Mouse (Mus musculus) frontal cortex, adult (tissue): ENCODE data around the gene Vapb.
A peak's percentile ranks its signal among the peaks of the same experiment; 100 is the strongest.
"Not testable (repeated sequence)": the region's sequence is repeated elsewhere in the genome, so short reads cannot be mapped to it uniquely, and the experiment has no call there.

ENCODE experiments used
- ATAC-seq: cut with Nextera tagmentation; 2 replicates; pipeline ENCODE4 v1.9.2; 2017; ENCODE audit warnings: mild to moderate bottlenecking, moderate library complexity, mixed read lengths; ENCODE audit not compliant: low TSS enrichment

The Vapb gene

GRCm38 (mm10) chr2:173737222-173737989 lies at the start of gene Vapb:
Gene Vapb (plus strand): TSS chr2:173737511.
- peak; percentile 99 for ATAC-seq

GRCm38 (mm10) chr2:173689835-173690234 lies 47.5 kb upstream of the Vapb start:
- no peak for ATAC-seq

GRCm38 (mm10) chr2:173691748-173692147 lies 45.6 kb upstream of the Vapb start:
- no peak for ATAC-seq

GRCm38 (mm10) chr2:173692693-173693092 lies 44.6 kb upstream of the Vapb start:
- ATAC-seq = no peak

DNA sequence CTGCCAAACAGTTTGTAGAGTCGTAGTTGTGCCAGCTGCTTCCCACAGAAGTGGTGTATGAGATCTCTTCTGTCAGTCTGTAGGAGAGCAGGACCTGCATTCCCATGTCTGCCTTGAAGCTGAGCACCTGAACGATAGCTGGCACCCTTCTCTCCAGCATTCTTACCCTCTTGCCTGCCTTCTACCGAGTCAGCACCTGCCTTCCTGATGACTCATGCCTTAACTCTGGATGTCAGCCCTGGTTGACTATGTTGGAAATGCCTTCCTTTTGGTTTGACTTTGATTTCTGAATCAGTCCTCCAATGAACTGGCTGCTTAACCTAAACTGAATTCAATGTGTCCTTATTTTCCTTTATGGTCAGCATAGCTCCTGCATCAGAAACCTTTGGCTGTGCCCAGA lies 38.5 kb upstream of the Vapb start:
- peak; percentile 55 for ATAC-seq

- peak; percentile 27; the same call in 1 of the 2 replicates for ATAC-seq
These were observed 35.0 kb upstream of the Vapb start for GRCm38 (mm10) chr2:173702096-173702866.

DNA sequence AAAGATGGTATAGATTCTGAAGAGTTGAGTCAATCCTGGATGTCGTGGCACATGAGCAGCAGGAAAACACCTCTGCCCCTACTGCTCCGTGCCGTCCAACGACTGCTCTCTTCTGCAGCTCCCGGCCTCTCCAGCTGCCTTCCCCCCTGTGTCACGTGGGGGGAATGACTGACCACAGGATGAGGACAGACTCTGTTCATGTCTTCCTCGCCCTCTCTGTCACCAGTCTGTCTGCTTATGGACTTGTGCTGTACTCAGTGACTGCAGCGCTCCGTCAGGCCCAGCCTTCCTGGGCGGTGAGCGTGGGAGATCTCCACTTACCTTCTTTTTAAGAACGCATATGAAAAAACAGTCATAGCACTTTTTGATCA lies 34.5 kb upstream of the Vapb start:
- no peak for ATAC-seq

- no peak for ATAC-seq
These were observed 31.3 kb upstream of the Vapb start for GRCm38 (mm10) chr2:173705827-173706551.

GRCm38 (mm10) chr2:173707626-173708025 lies 29.7 kb upstream of the Vapb start:
- not testable (repeated sequence) for ATAC-seq

DNA sequence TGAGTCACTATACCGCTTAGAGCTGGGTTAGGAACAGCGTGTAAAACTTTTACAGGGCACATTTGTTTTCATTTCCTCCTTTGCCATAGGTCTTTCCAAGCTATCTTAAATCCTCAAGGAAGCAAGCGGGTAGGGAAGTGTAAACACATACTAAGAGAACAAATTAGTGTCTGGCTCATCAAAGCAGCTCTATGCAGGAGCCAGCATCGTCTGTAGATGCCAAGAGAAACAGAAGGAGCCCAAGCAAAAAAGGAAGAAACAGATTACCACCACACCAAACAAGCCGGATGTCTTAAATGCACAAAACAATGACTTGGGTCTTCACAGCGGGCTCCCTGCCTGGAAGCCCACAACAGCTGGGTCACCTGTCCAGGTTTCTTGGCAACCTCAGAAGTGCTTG lies 27.1 kb upstream of the Vapb start:
- no peak for ATAC-seq

DNA sequence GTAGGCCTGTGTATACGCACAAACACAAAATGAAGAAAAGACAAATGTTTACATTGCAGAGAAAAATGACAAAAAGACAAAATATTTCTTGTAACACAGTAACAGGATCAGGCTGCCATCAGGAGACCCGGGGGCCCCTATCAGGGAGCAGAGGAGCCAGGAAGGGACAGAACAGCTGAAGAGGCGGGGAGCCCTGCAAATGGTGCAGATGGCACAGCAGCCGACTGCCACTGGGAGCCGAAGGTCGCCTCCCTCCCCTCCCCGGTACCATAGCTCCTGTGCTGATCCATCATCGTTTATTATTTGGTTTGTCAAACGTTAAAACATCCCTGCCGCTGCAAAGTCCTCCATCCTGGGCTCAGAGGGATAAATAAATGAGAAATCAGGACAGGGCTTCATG lies 24.7 kb upstream of the Vapb start:
- ATAC-seq = no peak

- ATAC-seq = no peak
These were observed 24.1 kb upstream of the Vapb start for GRCm38 (mm10) chr2:173713241-173713640.

DNA sequence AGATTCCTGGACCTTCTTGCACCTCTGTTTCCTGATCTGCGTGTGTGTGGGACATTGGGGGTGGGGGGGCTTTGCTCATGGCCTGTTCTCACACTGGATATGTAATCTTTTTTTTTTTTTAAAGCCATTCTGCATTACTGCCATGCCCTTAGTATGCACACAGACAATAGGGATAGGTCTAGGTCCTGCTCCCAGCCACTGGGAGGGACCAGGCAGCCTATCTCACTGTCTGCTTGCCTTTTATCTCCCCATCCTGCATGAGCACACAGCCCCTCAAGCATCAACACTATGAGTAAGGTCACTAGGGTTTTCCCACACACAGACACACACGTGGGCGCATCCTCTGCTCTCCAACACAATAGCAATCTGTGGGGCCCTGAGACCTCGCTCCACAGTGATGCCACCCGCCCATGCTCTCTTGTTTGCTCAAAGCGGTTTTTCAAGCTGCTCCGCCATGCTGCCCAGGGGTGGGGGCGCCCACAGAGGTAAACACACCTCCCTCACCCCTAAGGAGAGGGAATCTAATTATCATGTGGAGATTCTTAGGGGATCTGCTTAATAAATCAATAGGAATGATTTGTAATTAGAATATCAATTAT lies 22.6 kb upstream of the Vapb start:
- no peak for ATAC-seq

- no peak for ATAC-seq
These were observed 20.3 kb upstream of the Vapb start for GRCm38 (mm10) chr2:173716966-173717365.

- ATAC-seq = not testable (repeated sequence)
These were observed 18.2 kb upstream of the Vapb start, which contains the start of gene 1700010B08Rik for GRCm38 (mm10) chr2:173719115-173719514. Gene 1700010B08Rik (plus strand): TSS chr2:173719415.

DNA sequence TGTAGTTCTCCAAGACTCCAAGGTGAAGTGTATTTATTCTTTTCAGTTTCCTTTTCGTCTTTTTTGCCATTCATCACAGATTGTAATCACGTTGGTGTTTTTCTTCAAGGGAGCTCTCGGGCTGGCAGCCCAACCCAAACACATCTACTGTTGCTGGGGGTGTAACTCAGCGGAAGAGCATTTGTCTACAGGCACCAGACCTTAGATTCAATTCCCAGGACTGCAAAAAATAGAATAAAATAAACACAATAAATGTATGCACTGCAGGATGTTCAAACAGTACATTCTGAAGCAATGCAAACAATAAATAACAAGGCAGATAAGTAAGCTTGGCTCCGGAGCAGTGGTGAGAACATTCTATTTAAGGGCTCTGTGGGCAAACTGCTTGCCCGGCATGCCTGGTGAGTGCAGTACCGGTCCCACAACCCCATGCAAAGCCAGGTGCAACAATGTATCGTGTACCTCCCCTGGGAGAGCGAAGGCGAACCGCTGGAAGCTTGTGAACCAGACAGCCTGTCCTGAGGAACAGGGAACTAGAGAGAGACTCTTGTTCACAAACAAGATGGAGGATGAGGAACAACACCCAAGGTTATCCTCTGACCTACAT lies 15.0 kb upstream of the Vapb start:
- ATAC-seq = no peak

GRCm38 (mm10) chr2:173724382-173724781 lies 12.9 kb upstream of the Vapb start:
- no peak for ATAC-seq

- no peak for ATAC-seq
These were observed 12.1 kb upstream of the Vapb start for GRCm38 (mm10) chr2:173724940-173725807.

DNA sequence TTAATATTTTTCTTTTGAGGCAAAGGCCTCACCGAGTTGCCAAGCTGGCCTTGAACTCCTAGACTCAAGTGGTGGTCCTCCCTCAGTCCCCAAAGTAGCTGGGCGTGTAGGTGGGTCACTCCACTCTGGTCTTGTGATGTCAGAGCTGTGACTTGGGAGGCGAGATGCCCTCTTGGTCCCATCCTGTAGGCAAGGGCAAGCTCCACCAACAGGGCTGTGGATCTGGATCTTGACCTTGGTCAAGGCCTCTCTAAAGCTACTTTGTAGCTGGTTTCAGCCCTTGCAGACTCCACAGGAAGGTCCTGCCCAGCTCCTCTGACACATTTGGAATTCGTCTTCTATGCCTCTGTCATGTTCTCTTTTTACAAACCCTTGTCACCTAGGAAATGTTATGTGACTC lies 11.5 kb upstream of the Vapb start:
- ATAC-seq = no peak

DNA sequence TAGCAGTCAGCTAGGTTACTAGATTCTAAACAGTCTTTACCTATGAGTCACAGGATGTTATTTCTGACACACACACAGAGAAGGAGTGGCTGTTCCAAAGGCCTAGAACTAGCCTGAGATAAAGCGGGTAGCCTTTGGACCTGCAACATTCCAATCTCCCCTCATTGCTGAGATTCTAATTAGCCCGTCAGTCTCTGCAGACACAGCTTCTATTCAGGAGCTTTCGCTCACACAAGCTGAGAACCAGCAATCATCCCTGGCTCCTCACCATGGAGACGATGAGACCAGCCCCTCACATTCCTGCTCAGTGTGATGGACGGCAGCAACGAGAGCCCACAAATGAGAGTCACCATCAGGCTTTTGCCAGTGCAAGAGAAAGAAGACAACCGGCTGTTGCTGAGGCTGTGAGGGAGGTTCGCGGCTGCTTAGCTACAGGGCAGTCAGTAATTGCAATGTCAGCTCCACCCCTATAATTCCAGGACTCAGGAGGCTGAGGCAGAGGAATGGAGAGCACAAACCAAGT lies 6.8 kb upstream of the Vapb start:
- no peak for ATAC-seq
